Comparison of ENCODE assay signal across 8 mouse cellular contexts in the genomic region with DNA sequence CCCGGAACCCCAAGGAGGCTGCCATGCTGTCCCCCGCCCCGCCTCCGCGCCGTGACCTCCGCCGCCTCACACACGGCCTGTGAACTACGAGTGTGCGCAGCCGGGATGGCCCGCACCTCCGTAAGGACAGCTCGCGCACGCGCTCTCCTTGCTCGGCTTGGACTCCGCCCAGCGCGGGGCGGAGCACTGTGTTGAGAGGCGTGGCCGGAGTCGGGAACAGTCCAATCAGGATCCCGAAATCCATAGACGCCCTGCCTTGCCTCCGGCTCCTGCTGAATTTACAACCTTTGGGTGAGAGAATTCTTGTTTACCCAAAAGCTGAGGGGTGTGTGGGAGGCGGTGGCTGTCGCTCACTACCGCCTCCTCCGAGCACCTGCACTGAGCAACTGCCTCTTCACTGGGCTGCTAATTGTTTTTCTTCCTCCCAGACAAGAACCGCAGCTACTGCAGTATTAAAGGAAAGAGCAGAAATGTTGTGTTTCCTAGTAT. TPM values are rescaled to one million over a fixed set of nuclear protein-coding genes. Genes with fewer than 3 reads are reported as not detected.
DNase-seq lines count a peak whose midpoint lies in the region; ATAC-seq lines count a peak whose summit lies in the region.

Gene Hibadh (minus strand): TSS at position 166 of the 489 bp plus-strand sequence.

- no peaks in the 10 kb centered on the region for H3K9me3 ChIP-seq in heart, embryonic 10.5 days
- no peaks in the 10 kb centered on the region for H3K9me3 ChIP-seq in kidney, embryonic 15.5 days (replicated peaks)

- peak within 1 kb of the TSS; percentile 96 for H3K27ac ChIP-seq in heart, embryonic 10.5 days
- H3K27ac ChIP-seq in kidney, embryonic 15.5 days, result peak within 1 kb of the TSS; percentile 87

- H3K4me1 ChIP-seq in heart, embryonic 10.5 days, result peaks cover 20% of the 10 kb centered on the region; the same call in 1 of the 2 replicates
- H3K4me1 ChIP-seq in kidney, embryonic 15.5 days, result peaks cover 11% of the 10 kb centered on the region

- H3K9ac ChIP-seq in kidney, embryonic 15.5 days, result peak within 1 kb of the TSS; percentile 76

- peak within 1 kb of the TSS; percentile 89 for H3K4me3 ChIP-seq in heart, embryonic 10.5 days
- peak within 1 kb of the TSS; percentile 86 for H3K4me3 ChIP-seq in kidney, embryonic 15.5 days (replicated peaks)

- DNase-seq in B cell, adult 2 months, result peak; percentile 100
- peak; percentile 99 for DNase-seq in brain, adult 2 months (ENCODE audit: low read depth, low spot score)
- peak; percentile 99 for DNase-seq in heart, embryonic 10.5 days (ENCODE audit: low spot score)
- peak; percentile 99 for DNase-seq in liver
- peak; percentile 99 for DNase-seq in spleen, postnatal 4 days (ENCODE audit: low spot score in 2 of 2)

- ATAC-seq in erythroblast, adult 5-6 weeks (replicated peaks; ENCODE audit: low FRiP score, poor library complexity, severe bottlenecking), result peak; percentile 97
- peak; percentile 99 for ATAC-seq in kidney, embryonic 15.5 days (replicated peaks; ENCODE audit: low FRiP score)
- ATAC-seq in monocyte, adult 5-6 weeks (replicated peaks; ENCODE audit: insufficient number of reproducible peaks, low FRiP score, low TSS enrichment, poor library complexity, severe bottlenecking), result peak; percentile 97

- H3K4me2 ChIP-seq in kidney, embryonic 15.5 days, result peak within 1 kb of the TSS; percentile 75

- H3K27me3 ChIP-seq in heart, embryonic 10.5 days (ENCODE audit: insufficient read depth, poor library complexity, severe bottlenecking), result no peaks in the 10 kb centered on the region
- peaks cover 4% of the 10 kb centered on the region; the same call in 1 of the 2 replicates for H3K27me3 ChIP-seq in kidney, embryonic 15.5 days

- H3K36me3 ChIP-seq in heart, embryonic 10.5 days, result no peaks in the 10 kb centered on the region
- H3K36me3 ChIP-seq in kidney, embryonic 15.5 days, result no peaks in the 10 kb centered on the region

- WGBS in heart, embryonic 10.5 days, result under 1% methylated on average over 34 of the region's 34 CpGs
- 1% methylated on average over 34 of the region's 34 CpGs for whole genome bisulfite sequencing in kidney, embryonic 15.5 days

RNA-seq across cellular contexts. Expression of gene Hibadh, which starts in this region (rescaled TPM):
- total RNA-seq in erythroblast, adult 5-6 weeks (2015; ENCODE audit: low replicate concordance), result 26.5 and 33.6 TPM in 2 replicates
- 20.3 and 27.0 TPM in 2 replicates for total RNA-seq in erythroblast, adult 5-6 weeks (2017; ENCODE audit: low replicate concordance)
- polyA plus RNA-seq in heart, embryonic 10.5 days (2016; fragmentation: Nextera tagmentation; extraction: Ambion mirVana), result 121 and 135 TPM in 2 replicates
- polyA plus RNA-seq in kidney, embryonic 15.5 days (2015; fragmentation: Nextera tagmentation; extraction: Ambion mirVana), result 132 and 133 TPM in 2 replicates
- total RNA-seq in monocyte, adult 5-6 weeks (2017), result 26.2 to 37.9 TPM (median 30.1 TPM) in 3 replicates

Comparison
In these comparisons a context has a peak if more than half of its experiments do, and no peak if none do; other contexts are left out.
1. Peak in every context shown above with its lines: DNase-seq, ATAC-seq, H3K4me3 ChIP-seq and H3K27ac ChIP-seq.